In the genomic region with DNA sequence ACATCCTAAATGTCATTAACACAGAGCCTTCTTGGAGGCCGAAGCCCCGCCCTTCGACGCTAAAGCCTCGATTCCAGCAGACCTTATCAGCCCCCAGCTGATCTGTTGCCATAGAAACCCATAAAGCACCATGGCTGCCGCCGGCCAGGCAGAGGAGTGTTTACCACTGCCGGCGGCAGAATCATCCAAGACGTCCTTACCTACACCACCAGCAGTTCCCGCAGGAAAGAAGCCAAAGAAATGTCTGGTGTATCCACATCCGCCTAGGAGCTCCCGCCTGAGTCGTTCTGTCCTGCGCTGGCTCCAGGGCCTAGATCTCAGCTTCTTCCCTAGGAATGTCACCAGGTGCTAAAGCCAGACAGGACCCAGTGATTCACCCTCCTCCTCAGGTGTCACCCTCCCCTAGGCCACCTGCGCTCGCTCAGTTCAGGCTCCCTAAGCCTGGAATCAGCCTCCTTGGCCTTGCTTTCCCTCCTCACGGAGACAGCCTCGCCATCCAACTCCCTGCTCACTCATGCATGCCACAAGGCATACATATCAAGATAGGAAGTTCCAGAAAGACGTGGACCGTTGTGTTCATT, we compare ENCODE assay signal across 10 mouse cellular contexts. TPM values are rescaled to one million over a fixed set of nuclear protein-coding genes. Genes with fewer than 3 reads are reported as not detected.
DNase-seq lines count a peak whose midpoint lies in the region; ATAC-seq lines count a peak whose summit lies in the region.
"Had no signal": no experiment of that assay in that cellular context is flagged by ENCODE, and none has a peak within 500 bp of the region (broad histone marks: within the 10 kb centered on the region; RNA-seq: fewer than 3 reads in every experiment).

Gene Spata4 (plus strand): TSS at position 111 of the 581 bp plus-strand sequence.

- H3K4me2 ChIP-seq in heart, embryonic 15.5 days: peak within 1 kb of the TSS; percentile 66
- peak within 1 kb of the TSS; percentile 57 for H3K4me2 ChIP-seq in stomach, embryonic 16.5 days (ENCODE audit: low read depth, low read length)

- WGBS in heart, embryonic 15.5 days: 8% methylated on average over 21 of the region's 21 CpGs
- 13% methylated on average over 21 of the region's 21 CpGs for WGBS in stomach, embryonic 16.5 days

- H3K36me3 ChIP-seq in heart, embryonic 15.5 days: no peaks in the 10 kb centered on the region
- no peaks in the 10 kb centered on the region for H3K36me3 ChIP-seq in stomach, embryonic 16.5 days (ENCODE audit: control insufficient read depth, insufficient read depth, low read length)

- peak within 1 kb of the TSS; percentile 12; the same call in 1 of the 2 replicates for H3K27ac ChIP-seq in heart, embryonic 15.5 days
- no peak within 1 kb of the TSS for H3K27ac ChIP-seq in stomach, embryonic 16.5 days (ENCODE audit: low read length)

- peak; percentile 72 for ATAC-seq in heart, embryonic 15.5 days (replicated peaks; ENCODE audit: insufficient number of reproducible peaks, insufficient read depth, low FRiP score, low read depth)
- ATAC-seq in megakaryocyte-erythroid progenitor cell, adult 5-6 weeks (replicated peaks; ENCODE audit: low FRiP score, low TSS enrichment, poor library complexity, severe bottlenecking): peak; percentile 75; the same call in 1 of the 2 replicates
- peak; percentile 77 for ATAC-seq in stomach, embryonic 16.5 days (ENCODE audit: insufficient read depth, low FRiP score)

- H3K27me3 ChIP-seq in heart, embryonic 15.5 days: no peaks in the 10 kb centered on the region
- H3K27me3 ChIP-seq in stomach, embryonic 16.5 days (ENCODE audit: control insufficient read depth, insufficient read depth, low read length): no peaks in the 10 kb centered on the region

- H3K9me3 ChIP-seq in heart, embryonic 15.5 days (replicated peaks): no peaks in the 10 kb centered on the region
- no peaks in the 10 kb centered on the region for H3K9me3 ChIP-seq in stomach, embryonic 16.5 days (replicated peaks; ENCODE audit: control insufficient read depth, low read length)

- H3K9ac ChIP-seq in heart, embryonic 15.5 days: peak within 1 kb of the TSS; percentile 9; the same call in 1 of the 2 replicates
- H3K9ac ChIP-seq in stomach, embryonic 16.5 days (ENCODE audit: low read length): peak within 1 kb of the TSS; percentile 31

- H3K4me1 ChIP-seq in heart, embryonic 15.5 days (replicated peaks): peaks cover 8% of the 10 kb centered on the region
- 0 out of 2 replicates have a peak, but pooled peaks cover 3% of the 10 kb centered on the region for H3K4me1 ChIP-seq in stomach, embryonic 16.5 days (ENCODE audit: control insufficient read depth, insufficient read depth, low read length)

- H3K4me3 ChIP-seq in heart, embryonic 15.5 days: peak within 1 kb of the TSS; percentile 40
- H3K4me3 ChIP-seq in stomach, embryonic 16.5 days (replicated peaks; ENCODE audit: low read length): peak within 1 kb of the TSS; percentile 34

- peak; percentile 30 for DNase-seq in layer of hippocampus, adult 11-12 months (ENCODE audit: low spot score)
- DNase-seq in layer of hippocampus, adult 9-10 months (ENCODE audit: low spot score): no peak
- DNase-seq in embryo, embryonic 10 days (ENCODE audit: low spot score): peak; percentile 82
- peak; percentile 24 to 30 for DNase-seq in layer of hippocampus, postnatal 25 days (ENCODE audit: extremely low spot score in 1 of 2, low spot score in 1 of 2)
- DNase-seq in spleen, postnatal 14 days (ENCODE audit: low spot score in 2 of 2): no peak

RNA-seq across cellular contexts. Expression of gene Spata4, which starts in this region (rescaled TPM):
- polyA plus RNA-seq in heart, embryonic 15.5 days (2015; fragmentation: Nextera tagmentation; extraction: Ambion mirVana): 0.11 TPM in 1 of 2 replicates, not detected in the other
- total RNA-seq in layer of hippocampus, postnatal 25 days (2021): not detected
- not detected in 2 replicates for total RNA-seq in megakaryocyte-erythroid progenitor cell, adult 5-6 weeks (2014; fragmentation: Nextera tagmentation)
- total RNA-seq in megakaryocyte-erythroid progenitor cell, adult 5-6 weeks (2017): not detected in 2 replicates
- polyA plus RNA-seq in stomach, embryonic 16.5 days (2015; fragmentation: Nextera tagmentation; extraction: Ambion mirVana): not detected in 2 replicates
- total RNA-seq: left cerebral cortex, adult 8-10 months; MEL had no signal

Comparison
In these comparisons a context has a peak if more than half of its experiments do, and no peak if none do; other contexts are left out.
1. DNase-seq: peak in layer of hippocampus, adult 11-12 months (single experiment) and embryo, embryonic 10 days (single experiment); none in layer of hippocampus, adult 9-10 months (single experiment) and spleen, postnatal 14 days (0 of 2).
2. Peak in ATAC-seq, H3K4me3 ChIP-seq, H3K27ac ChIP-seq, H3K9ac ChIP-seq and H3K4me2 ChIP-seq in heart, embryonic 15.5 days; RNA of the gene not detected or under 1 TPM.
3. Peak in DNase-seq in layer of hippocampus, postnatal 25 days; RNA of the gene not detected or under 1 TPM.
4. Peak in ATAC-seq in megakaryocyte-erythroid progenitor cell, adult 5-6 weeks; RNA of the gene not detected or under 1 TPM.
5. Peak in ATAC-seq, H3K4me3 ChIP-seq, H3K9ac ChIP-seq and H3K4me2 ChIP-seq in stomach, embryonic 16.5 days; RNA of the gene not detected or under 1 TPM.
6. Peak in every context shown above with its lines, with median percentiles within 50 percentile points of each other: ATAC-seq.